Mouse (Mus musculus) urinary bladder, postnatal 25 days (tissue): ENCODE measurements around the gene Gucy2e.
A peak's percentile ranks its signal among the peaks of the same experiment; 100 is the strongest.

ENCODE experiments used
- DNase-seq: peaks from one replicate; pipeline ENCODE4 v3.0.0; 2022; ENCODE audit warnings: low spot score

The Gucy2e gene

DNA sequence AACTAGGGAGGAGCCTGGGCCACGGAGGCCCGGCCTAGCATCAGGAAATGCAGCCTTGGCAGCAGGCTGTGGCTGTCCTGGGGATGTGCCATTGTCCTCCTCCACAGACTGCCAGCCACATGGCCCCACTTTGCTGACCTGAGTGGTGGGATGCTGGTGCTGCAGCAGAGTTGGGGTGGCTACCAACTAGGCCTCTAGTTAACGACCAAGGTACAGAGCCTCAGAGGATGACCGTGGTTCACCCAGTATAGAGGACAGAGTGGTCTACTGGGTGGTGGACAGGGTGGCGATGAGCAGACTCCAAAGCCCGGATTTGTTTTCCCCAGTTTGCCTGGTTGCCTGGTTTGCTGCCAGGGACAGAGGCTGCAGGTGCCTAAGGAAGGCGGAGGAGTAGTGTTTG lies 62.1 kb downstream of the Gucy2e start:
- DNase-seq: no peak

DNA sequence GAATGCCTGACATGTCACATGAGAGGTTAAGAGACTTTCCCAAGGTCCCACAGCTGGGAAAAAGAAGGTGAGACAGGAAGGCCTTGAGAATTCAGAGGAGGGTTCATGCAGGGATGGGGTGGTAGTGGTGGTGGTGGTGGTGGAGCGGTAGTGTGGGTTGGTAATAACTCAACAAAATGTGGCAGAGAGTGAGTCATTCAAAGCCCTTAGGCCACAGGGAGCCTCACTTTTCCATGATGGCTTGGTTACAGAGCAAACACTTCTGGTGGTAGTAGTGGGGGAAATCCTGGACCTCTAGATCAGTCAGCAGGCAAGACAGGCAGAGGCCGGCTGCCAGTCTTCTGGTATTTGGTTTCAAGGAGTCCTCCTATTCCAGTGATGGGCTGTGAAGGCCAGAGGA lies 64.2 kb downstream of the Gucy2e start:
- DNase-seq: no peak

DNA sequence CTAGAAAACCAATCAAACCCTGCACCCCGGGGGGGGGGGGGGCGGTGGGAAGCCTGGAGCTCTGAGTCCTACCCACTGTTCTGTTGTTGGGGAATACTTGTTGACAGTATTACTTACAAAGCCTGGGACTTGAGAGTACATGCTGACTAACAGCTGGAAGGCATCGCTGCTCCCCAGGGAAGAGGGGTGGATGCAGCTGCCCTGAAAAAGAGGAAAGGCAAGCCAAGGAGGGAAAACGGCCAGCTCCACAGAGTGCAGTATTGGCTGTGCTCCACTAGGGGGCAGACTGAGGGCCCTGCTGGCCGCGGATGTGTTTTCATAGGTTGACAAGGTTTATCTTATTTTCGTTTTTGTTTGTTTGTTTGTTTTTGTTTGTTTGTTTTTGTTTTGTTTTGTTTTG lies 65.2 kb downstream of the Gucy2e start:
- peak; percentile 60 for DNase-seq

DNA sequence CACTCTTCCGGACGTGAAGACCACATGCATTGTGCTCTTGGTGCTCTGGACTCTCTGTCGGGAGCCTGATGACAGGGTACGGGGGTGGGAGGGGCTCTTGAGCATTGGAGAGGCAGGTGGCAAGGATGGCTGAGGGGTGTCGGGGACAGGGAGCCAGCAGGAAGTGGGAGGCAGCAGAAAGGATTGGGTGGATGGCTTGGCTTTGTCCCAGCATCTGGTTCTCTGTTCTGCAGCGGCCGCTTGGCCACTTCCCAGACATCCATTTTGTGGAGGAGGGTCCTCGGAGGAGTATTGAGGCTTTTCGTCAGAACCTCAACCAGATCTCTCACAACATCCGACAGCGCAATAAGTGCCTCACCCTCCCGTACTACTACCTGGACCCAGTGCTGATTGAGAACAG lies 67.5 kb downstream of the Gucy2e start:
- no peak for DNase-seq
